ENCODE assay signal across 22 mouse cellular contexts in the genomic region with DNA sequence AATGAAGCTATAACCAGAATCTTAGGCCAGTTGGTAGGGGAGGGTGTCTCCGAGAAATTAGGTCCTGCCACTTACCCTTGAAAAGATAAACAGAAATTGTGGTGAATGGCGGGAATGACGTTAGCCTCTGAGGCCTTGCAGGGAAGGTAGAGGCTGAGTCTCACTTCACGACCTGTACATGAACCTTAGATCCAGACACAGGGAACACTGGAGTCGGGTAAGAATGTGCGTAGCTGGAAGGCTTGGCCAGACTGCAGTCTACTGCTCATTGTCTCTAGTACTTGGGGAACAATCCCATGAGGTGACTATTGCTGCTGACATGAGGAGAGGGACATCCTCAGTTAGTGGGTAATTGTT. TPM values are rescaled to one million over a fixed set of nuclear protein-coding genes. Genes with fewer than 3 reads are reported as not detected.
DNase-seq lines count a peak whose midpoint lies in the region; ATAC-seq and TF ChIP-seq lines count a peak whose summit lies in the region.
"Had no signal": no experiment of that assay in that cellular context is flagged by ENCODE, and none has a peak within 500 bp of the region (broad histone marks: within the 10 kb centered on the region; RNA-seq: fewer than 3 reads in every experiment).

No protein-coding gene starts in this region.

- no peak overlapping the region for H3K4me3 ChIP-seq in kidney, embryonic 16.5 days (ENCODE audit: low read length)
- no peak overlapping the region for H3K4me3 ChIP-seq in lung, embryonic 14.5 days (ENCODE audit: low read depth, low read length)
- no peak overlapping the region for H3K4me3 ChIP-seq in intestine, embryonic 16.5 days (ENCODE audit: low read length)
- no peak overlapping the region for H3K4me3 ChIP-seq in hindbrain, embryonic 13.5 days
- H3K4me3 ChIP-seq: embryonic facial prominence, embryonic 13.5 days; forebrain, embryonic 12.5 days; hindbrain, embryonic 10.5 days had no signal

- no peaks in the 10 kb centered on the region for H3K27me3 ChIP-seq in kidney, embryonic 16.5 days (ENCODE audit: insufficient read depth, low read length)
- H3K27me3 ChIP-seq in lung, embryonic 14.5 days (ENCODE audit: insufficient read depth, low read length) = no peaks in the 10 kb centered on the region
- H3K27me3 ChIP-seq in intestine, embryonic 16.5 days (replicated peaks; ENCODE audit: control insufficient read depth, insufficient read depth, low read length) = no peaks in the 10 kb centered on the region
- H3K27me3 ChIP-seq in hindbrain, embryonic 13.5 days = no peaks in the 10 kb centered on the region
- H3K27me3 ChIP-seq: CH12.LX; embryonic facial prominence, embryonic 13.5 days; forebrain, embryonic 12.5 days; Patski had no signal

- no peak for ATAC-seq in kidney, embryonic 16.5 days (ENCODE audit: low FRiP score, low TSS enrichment)
- ATAC-seq in lung, embryonic 14.5 days (ENCODE audit: insufficient read depth) = no peak
- peak; percentile 64 for ATAC-seq in intestine, embryonic 16.5 days
- ATAC-seq in hindbrain, embryonic 13.5 days (ENCODE audit: low FRiP score) = no peak
- ATAC-seq: activated CD4-positive, CD25-positive, alpha-beta regulatory T cell, adult 4 months; forebrain, embryonic 16.5 days; hindbrain, embryonic 16.5 days; Patski had no signal

- no peak for TF ChIP-seq CTCF in lung, embryonic 14.5 days (IDR thresholded peaks at IDR 0.05; ENCODE audit: low read depth)

- DNase-seq in kidney, postnatal 14 days = no peak
- peak; percentile 17 for DNase-seq in lung, embryonic 14.5 days
- DNase-seq in lung, postnatal 4 days = no peak
- peak; percentile 50 for DNase-seq in yolk sac, embryonic 10.5 days (ENCODE audit: low spot score)
- DNase-seq: adrenal gland, adult 2 months; cerebellum, adult 11-12 months; cerebellum, adult 9-10 months; cerebellum, postnatal 25 days; gastrocnemius, postnatal 10 days; heart, adult 18-20 months had no signal

- no peaks in the 10 kb centered on the region for H3K9me3 ChIP-seq in kidney, embryonic 16.5 days (ENCODE audit: low read length)
- no peaks in the 10 kb centered on the region for H3K9me3 ChIP-seq in lung, embryonic 14.5 days (ENCODE audit: low read depth, low read length)
- H3K9me3 ChIP-seq in intestine, embryonic 16.5 days (ENCODE audit: control insufficient read depth, low read length) = no peaks in the 10 kb centered on the region
- no peaks in the 10 kb centered on the region for H3K9me3 ChIP-seq in hindbrain, embryonic 13.5 days
- H3K9me3 ChIP-seq: embryonic facial prominence, embryonic 13.5 days; forebrain, embryonic 12.5 days; hindbrain, embryonic 10.5 days had no signal

- no peak overlapping the region for H3K9ac ChIP-seq in kidney, embryonic 16.5 days (replicated peaks; ENCODE audit: low read length)
- H3K9ac ChIP-seq in lung, embryonic 14.5 days = no peak overlapping the region
- no peak overlapping the region for H3K9ac ChIP-seq in intestine, embryonic 16.5 days (ENCODE audit: low read depth, low read length)
- H3K9ac ChIP-seq in hindbrain, embryonic 13.5 days = no peak overlapping the region
- H3K9ac ChIP-seq: embryonic facial prominence, embryonic 13.5 days; forebrain, embryonic 12.5 days had no signal

- no peaks in the 10 kb centered on the region for H3K4me1 ChIP-seq in kidney, embryonic 16.5 days (ENCODE audit: insufficient read depth, low read length)
- H3K4me1 ChIP-seq in lung, embryonic 14.5 days (ENCODE audit: insufficient read depth) = no peaks in the 10 kb centered on the region
- H3K4me1 ChIP-seq in intestine, embryonic 16.5 days (ENCODE audit: control insufficient read depth, insufficient read depth, low read length) = no peaks in the 10 kb centered on the region
- no peaks in the 10 kb centered on the region for H3K4me1 ChIP-seq in hindbrain, embryonic 13.5 days (replicated peaks)
- H3K4me1 ChIP-seq: forebrain, embryonic 12.5 days; hindbrain, embryonic 10.5 days had no signal

- WGBS in kidney, embryonic 16.5 days = 73% methylated on average over 6 of the region's 6 CpGs
- 48% methylated on average over 6 of the region's 6 CpGs for WGBS in lung, embryonic 14.5 days
- 50% methylated on average over 6 of the region's 6 CpGs for WGBS in intestine, embryonic 16.5 days
- 85% methylated on average over 6 of the region's 6 CpGs for WGBS in hindbrain, embryonic 13.5 days

- H3K4me2 ChIP-seq in kidney, embryonic 16.5 days (replicated peaks; ENCODE audit: low read depth, low read length) = no peak overlapping the region
- H3K4me2 ChIP-seq in lung, embryonic 14.5 days = no peak overlapping the region
- no peak overlapping the region for H3K4me2 ChIP-seq in intestine, embryonic 16.5 days (ENCODE audit: low read depth, low read length)
- no peak overlapping the region for H3K4me2 ChIP-seq in hindbrain, embryonic 13.5 days
- H3K4me2 ChIP-seq: embryonic facial prominence, embryonic 13.5 days; forebrain, embryonic 12.5 days; heart, embryonic 11.5 days had no signal

- H3K36me3 ChIP-seq in kidney, embryonic 16.5 days (ENCODE audit: insufficient read depth, low read length) = peaks cover 15% of the 10 kb centered on the region
- peaks cover 32% of the 10 kb centered on the region for H3K36me3 ChIP-seq in lung, embryonic 14.5 days (ENCODE audit: insufficient read depth)
- H3K36me3 ChIP-seq in intestine, embryonic 16.5 days (ENCODE audit: control insufficient read depth, insufficient read depth, low read length) = no peaks in the 10 kb centered on the region
- H3K36me3 ChIP-seq in hindbrain, embryonic 13.5 days = peaks cover 53% of the 10 kb centered on the region

- peak overlapping the region; percentile 51; the same call in 1 of the 2 replicates for H3K27ac ChIP-seq in kidney, embryonic 16.5 days (ENCODE audit: low read length)
- no peak overlapping the region for H3K27ac ChIP-seq in lung, embryonic 14.5 days (ENCODE audit: low read depth)
- peak overlapping the region; percentile 42 for H3K27ac ChIP-seq in intestine, embryonic 16.5 days (ENCODE audit: low read length)
- no peak overlapping the region for H3K27ac ChIP-seq in hindbrain, embryonic 13.5 days
- H3K27ac ChIP-seq: embryonic facial prominence, embryonic 13.5 days; forebrain, embryonic 12.5 days; hindbrain, embryonic 10.5 days had no signal

RNA-seq across cellular contexts. Expression of a gene that starts 30.1 kb away (rescaled TPM):
- polyA plus RNA-seq in kidney, embryonic 16.5 days (2015; fragmentation: Nextera tagmentation; extraction: Ambion mirVana) = 97.9 and 99.2 TPM in 2 replicates
- 88.4 and 90.5 TPM in 2 replicates for polyA plus RNA-seq in lung, embryonic 14.5 days (2014; fragmentation: Nextera tagmentation; extraction: Ambion mirVana)
- polyA plus RNA-seq in intestine, embryonic 16.5 days (2015; fragmentation: Nextera tagmentation; extraction: Ambion mirVana) = 110 and 114 TPM in 2 replicates
- 126 and 130 TPM in 2 replicates for polyA plus RNA-seq in hindbrain, embryonic 13.5 days (2015; fragmentation: Nextera tagmentation; extraction: Ambion mirVana)

Comparison
In these comparisons a context has a peak if more than half of its experiments do, and no peak if none do; other contexts are left out.
1. DNase-seq: peak in lung, embryonic 14.5 days (single experiment) and yolk sac, embryonic 10.5 days (single experiment); none in kidney, postnatal 14 days (single experiment) and lung, postnatal 4 days (0 of 2).
2. H3K27ac ChIP-seq: peak in kidney, embryonic 16.5 days (single experiment) and intestine, embryonic 16.5 days (single experiment); none in lung, embryonic 14.5 days (single experiment) and hindbrain, embryonic 13.5 days (single experiment).